Mouse (Mus musculus) kidney, postnatal 10 days (tissue): ENCODE measurements around the gene Gm10271.

ENCODE experiments used
- DNase-seq: peaks from one replicate; pipeline ENCODE4 v3.0.0; 2021; ENCODE audit warnings: mixed read lengths

The Gm10271 gene

GRCm38 (mm10) chr10:116977858-116978257, 5.4 kb upstream of the Gm10271 start:
- peak; percentile 34 for DNase-seq

DNA sequence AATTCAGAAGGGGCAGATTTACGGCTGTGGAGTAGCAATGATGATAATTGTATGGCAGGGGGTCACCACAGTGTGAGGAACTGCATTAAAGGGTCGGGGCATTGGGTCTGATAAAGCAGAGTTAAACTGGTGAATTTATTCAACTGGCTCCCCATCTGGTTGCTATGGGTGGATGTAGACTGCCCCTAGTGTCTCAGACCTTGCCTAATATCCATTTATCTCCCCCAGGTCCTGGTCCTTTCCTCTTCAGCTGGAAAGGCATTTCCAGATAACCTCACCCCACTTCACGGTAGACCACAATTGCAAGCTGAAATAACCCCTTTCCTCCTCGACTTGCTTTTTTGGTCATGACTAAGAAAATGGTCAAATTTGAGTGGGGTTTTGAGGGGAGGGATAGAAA, 5.0 kb upstream of the Gm10271 start:
- DNase-seq = no peak

GRCm38 (mm10) chr10:116968741-116969140, 3.7 kb downstream of the Gm10271 start:
- DNase-seq = peak; percentile 64

DNA sequence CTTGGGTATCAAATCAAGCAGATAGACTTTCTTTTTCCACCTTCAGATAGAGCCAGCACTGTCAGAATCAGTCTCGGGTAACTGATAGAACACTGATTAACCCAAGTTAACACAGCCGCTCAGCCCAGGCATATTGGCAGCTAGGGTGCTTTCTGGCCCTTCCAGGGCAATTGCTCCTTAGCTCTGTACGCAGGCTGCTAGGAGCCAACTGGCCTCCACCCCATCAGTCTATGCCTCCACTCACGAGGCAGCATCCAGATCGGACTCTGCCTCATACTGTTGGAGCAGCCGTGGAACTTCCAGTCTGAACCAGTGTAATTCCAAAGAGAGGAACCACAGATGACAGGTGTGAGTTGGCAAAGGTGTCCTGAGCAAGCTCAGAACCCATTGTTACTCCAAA, 6.3 kb downstream of the Gm10271 start:
- DNase-seq = peak; percentile 72

DNA sequence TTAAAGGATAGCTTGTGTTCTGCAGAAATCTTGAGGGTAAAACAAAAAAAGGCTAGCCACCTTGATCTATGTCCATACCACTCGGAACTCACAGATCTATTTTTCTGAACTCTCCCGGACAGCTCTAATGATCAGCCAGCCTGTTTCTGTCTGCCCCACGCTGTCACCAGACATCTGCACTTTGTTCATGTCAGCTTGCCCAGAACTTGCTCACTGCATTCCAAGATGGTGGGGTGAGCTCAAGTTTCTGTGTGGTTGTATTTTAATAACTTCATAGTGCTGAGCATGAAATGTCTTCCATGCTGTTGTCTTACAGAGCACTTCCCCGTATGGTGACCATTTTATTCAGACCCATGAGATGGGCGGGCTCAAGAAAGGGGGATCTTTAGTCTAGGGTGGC, 7.1 kb downstream of the Gm10271 start:
- DNase-seq = peak; percentile 52

GRCm38 (mm10) chr10:116964571-116964970, 7.8 kb downstream of the Gm10271 start:
- no peak for DNase-seq

GRCm38 (mm10) chr10:116964084-116964483, 8.3 kb downstream of the Gm10271 start:
- DNase-seq = no peak

GRCm38 (mm10) chr10:116962803-116963202, 9.6 kb downstream of the Gm10271 start:
- DNase-seq = no peak

DNA sequence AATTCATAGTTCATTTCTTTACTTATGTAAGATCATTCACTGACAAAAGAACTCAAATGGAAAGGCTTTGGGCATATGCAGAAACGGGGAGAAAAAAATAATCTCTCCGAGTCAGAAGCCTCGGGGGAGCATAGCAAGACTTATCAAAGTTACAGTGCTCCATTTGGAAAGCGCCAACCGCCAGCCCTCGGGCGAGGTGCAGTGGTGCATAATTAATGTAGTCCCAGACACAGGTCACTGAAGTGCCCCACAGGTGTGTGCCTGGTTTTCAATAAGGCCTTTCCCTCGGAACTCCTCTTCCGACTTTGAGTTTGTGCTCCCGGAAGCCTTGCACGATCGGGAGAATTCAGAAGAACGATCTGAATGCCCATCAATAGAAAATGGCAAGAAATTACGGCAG, 10.3 kb downstream of the Gm10271 start:
- DNase-seq = peak; percentile 35

GRCm38 (mm10) chr10:116957867-116958551, 14.4 kb downstream of the Gm10271 start:
- DNase-seq = peak; percentile 49

DNA sequence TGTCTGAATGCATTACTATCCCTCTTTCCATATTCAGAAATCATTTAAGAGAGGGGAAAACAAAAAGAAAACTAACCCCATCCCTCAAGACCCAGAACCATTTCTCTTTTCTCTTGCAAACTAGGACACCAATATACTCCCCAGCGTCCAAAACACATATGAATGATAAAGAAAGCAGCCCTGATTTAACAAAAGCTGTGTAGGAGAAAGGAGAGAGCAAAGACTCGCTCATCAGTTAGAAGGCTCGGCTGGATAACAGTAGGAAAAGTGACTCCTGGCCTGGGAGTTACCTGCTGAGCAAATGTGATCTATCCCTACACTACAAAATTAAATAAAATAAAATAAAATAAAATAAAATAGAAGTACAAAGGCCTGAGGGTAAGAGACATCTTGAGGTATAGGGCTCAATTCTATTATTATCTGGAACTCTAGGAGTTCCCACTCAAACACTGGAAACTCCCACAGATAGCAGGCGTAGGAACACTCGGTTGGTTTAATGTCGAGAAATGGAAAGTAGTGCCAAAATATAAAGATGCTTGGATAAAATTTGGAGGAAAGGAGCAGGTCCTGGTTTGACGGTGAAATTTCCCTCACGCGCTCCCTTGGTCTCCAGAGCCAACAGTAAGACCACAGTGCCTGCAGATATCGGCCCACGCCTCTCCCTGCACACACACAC, 15.8 kb downstream of the Gm10271 start:
- DNase-seq = no peak

- DNase-seq = no peak
Measured at GRCm38 (mm10) chr10:116955191-116955590, 17.2 kb downstream of the Gm10271 start.

GRCm38 (mm10) chr10:116950886-116951285, 21.5 kb downstream of the Gm10271 start:
- no peak for DNase-seq

GRCm38 (mm10) chr10:116950009-116950769, 22.2 kb downstream of the Gm10271 start, which contains the start of gene Rab3ip:
TSS of gene Rab3ip (minus strand) at chr10:116950769.
- DNase-seq = peak; percentile 96

- peak; percentile 51 for DNase-seq
Measured at GRCm38 (mm10) chr10:116949111-116950008, 23.0 kb downstream of the Gm10271 start.

DNA sequence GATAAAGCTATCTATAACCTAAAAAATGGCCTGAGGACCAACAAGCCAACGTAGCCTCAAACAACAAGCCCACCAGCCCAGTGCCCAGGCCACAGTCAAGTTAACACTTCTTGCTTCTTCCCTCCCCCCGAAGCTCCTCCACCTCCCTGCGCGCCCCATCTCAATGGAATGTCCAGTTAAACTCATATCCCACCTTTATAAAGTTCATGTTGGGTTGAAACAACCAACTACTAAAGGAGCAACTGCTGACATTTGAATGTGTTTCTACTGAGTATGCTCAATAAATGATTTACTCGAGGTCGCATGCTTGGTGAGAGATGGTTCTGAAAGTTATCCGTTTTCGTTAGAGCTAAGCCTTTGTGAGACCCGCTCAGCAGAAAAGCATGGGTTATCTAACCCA, 24.0 kb downstream of the Gm10271 start:
- DNase-seq = peak; percentile 54

DNA sequence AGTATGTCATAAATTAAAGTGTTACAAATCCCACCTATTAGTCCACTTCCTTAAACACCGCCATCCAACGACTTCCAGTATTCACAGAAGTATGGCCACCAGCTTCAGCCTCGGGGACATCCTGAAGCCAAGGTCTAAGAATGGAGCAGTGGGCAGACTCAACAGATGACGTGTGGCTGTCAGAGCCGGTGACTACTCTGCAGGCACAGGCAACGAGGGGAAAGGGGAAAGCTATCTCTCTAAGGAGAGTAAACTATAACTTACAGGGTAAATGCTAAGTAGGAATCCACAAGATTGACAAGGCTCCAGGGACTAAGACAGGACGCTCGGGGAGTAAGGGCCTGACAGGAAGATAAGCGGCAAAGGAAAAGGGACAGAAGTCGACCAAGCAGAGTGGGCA, 27.5 kb downstream of the Gm10271 start:
- no peak for DNase-seq

- no peak for DNase-seq
Measured at GRCm38 (mm10) chr10:116944144-116944543, 28.3 kb downstream of the Gm10271 start.

DNA sequence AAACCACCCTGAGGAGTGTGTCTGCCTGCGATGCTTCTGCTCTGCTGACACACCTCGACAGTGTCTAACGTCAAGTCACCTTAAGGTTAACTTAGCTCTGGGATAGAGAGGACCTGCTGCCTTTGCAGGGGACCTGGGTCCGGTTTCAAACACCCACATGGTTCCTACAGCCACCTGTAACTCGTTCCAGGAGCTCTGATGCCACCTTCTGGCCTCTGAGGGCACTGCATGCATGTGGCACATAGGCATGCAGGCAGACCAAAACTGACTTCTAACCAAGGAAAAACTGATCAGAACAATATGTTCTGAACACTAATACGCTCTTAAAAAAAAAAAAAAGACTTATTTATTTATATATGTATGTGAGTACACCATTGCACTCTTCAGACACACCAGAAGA, 29.4 kb downstream of the Gm10271 start:
- DNase-seq = peak; percentile 45

GRCm38 (mm10) chr10:116935028-116935427, 37.4 kb downstream of the Gm10271 start:
- DNase-seq = no peak

GRCm38 (mm10) chr10:116933794-116934193, 38.6 kb downstream of the Gm10271 start:
- DNase-seq = no peak

- no peak for DNase-seq
Measured at GRCm38 (mm10) chr10:116932418-116932817, 40.0 kb downstream of the Gm10271 start.
